Mouse (Mus musculus) embryo, embryonic 10.5 days (tissue): Measurements from ENCODE around the gene Caskin2.

Experiments used
- DNase-seq: peaks from one replicate; pipeline ENCODE4 v3.0.0-alpha.2; 2015; ENCODE audit warnings: low spot score

Caskin2 gene

GRCm38 (mm10) chr11:115831518-115831917, 18.1 kb upstream of the Caskin2 start:
- DNase-seq = no peak

- no peak for DNase-seq
These were observed 17.3 kb upstream of the Caskin2 start for GRCm38 (mm10) chr11:115830550-115831325.

DNA sequence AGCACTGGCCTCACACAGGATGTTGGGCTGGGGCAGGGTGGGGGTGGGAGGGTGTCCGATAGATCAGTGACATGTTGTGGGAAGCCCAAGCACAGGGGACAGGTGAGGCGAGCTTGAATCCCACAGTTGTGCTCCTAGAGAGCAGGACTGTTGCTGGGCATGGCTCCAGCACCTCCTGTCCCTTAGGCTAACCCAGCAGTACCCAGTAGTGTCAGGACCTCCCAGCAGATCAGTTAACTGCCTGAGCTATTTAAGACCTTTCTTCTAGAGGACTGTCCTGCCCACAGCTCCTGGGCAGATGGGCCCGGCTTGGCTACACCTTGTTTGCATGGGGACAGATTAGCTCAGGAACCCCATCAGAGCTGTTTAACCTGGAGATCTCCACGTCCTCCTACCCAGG, 15.6 kb upstream of the Caskin2 start:
- DNase-seq = no peak

GRCm38 (mm10) chr11:115827624-115828023, 14.2 kb upstream of the Caskin2 start:
- no peak for DNase-seq

DNA sequence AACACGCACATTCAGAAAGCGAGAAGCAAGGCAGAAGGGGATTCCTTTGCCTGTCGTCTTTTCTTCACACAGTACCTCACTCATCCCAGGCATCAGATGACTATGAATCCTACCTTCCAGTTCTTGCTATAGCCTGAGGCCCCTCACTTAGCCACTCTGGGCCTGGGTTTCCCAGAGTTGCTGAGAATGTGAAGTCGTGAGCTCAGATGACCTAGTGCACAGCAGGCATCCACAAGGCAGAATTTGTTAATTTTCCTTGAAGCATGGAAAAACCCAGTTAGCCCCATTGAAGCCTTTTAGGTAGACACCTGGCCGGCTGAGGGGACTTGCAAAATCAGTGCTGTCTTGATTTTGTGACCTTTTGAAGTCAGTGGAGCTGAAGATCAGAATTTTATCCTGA, 13.0 kb upstream of the Caskin2 start:
- DNase-seq = no peak

DNA sequence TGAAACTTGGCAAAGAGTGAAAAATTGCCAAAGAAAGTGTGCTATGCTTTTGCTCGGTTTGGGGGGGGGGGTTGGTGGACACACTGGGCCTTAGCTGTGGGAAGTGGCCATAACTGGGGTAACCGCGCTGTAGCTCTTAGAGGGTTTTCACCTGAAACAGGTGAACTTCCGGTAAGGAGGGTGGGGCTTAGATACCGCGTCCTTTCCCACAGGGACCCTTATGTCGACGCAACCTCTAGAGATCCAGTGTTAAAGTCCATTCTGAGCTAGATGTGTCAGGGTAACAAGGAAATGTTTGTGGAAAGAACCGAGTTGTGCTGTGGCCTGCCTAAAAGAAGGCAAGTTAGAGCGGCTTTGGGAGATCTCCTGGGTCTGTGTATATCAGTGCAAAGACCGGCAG, 11.4 kb upstream of the Caskin2 start:
- DNase-seq = no peak

- DNase-seq = peak; percentile 92
These were observed 10.6 kb upstream of the Caskin2 start, which contains the start of gene Llgl2 for GRCm38 (mm10) chr11:115823774-115824740. TSS of gene Llgl2 (plus strand) at chr11:115824049.

DNA sequence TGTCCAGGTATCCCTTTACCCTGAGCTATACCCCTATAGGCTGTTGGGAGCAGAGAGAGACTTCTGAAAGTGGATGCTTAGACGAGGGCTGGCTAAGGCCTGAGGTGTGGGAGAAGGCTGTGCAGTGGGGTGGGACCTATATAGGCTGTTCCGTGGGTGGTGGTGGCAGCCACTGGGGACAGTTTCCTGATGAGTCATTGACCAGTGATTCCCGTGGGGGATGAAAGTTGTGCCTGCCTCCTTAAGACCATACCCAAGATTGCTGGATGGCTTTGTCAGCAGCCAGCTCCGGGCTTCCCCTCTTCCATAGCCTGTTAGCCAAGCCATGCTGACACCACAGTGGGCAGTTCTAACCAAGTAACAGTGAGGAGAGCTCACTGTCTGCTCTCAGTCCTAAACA, 7.6 kb upstream of the Caskin2 start:
- no peak for DNase-seq

- no peak for DNase-seq
These were observed 6.6 kb upstream of the Caskin2 start for GRCm38 (mm10) chr11:115819915-115820623.

- no peak for DNase-seq
These were observed 3.9 kb upstream of the Caskin2 start for GRCm38 (mm10) chr11:115817331-115817730.

GRCm38 (mm10) chr11:115814605-115815450, 1.4 kb upstream of the Caskin2 start, which contains the start of gene Tsen54:
TSS of gene Tsen54 (plus strand) at chr11:115814724.
- peak; percentile 82 for DNase-seq

DNA sequence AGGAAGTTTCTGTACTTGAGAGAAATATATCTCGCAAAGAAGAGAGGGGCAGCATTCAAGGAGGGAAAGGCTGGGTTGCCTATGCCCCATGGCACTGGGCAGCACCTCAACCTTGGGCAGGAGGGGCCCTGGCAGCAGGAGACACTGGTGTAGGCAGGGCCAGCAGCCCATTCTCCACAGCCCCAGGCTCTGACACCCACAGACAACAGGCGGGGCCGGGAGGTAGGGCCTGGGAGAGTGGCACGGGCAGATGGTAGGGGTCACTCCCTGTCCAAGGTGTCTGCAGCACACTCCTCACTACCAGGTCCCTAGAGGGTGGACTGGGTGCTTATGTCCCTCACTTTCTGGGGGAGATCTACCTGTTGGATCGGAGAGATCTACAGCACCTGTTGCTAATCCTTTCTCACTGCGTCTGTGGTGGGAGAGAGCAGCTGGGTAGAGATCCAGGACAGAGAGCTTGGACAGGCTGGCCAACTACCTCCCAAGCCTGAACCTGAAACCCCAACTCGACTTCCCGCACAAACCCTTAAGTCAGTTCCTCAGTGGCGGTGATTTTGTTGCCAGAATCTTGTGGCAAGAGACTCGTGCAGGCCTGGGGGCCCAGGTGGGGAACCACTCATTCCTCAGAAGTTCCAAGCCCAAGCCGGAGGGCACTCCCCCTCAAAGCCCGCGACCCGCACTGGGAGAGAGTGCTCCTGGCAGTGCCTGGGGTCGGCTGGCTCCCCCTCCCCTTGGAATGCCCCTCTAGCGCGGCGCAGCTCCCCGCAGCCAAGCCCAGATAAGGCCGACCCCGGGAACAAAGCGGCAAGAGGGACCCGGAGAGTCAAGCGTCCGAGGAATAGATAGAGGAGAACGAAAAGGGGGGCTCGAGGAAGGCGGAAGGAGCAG, 662 bp downstream of the Caskin2 start:
- peak; percentile 61 for DNase-seq

GRCm38 (mm10) chr11:115812095-115812494, 1.3 kb downstream of the Caskin2 start:
- no peak for DNase-seq

DNA sequence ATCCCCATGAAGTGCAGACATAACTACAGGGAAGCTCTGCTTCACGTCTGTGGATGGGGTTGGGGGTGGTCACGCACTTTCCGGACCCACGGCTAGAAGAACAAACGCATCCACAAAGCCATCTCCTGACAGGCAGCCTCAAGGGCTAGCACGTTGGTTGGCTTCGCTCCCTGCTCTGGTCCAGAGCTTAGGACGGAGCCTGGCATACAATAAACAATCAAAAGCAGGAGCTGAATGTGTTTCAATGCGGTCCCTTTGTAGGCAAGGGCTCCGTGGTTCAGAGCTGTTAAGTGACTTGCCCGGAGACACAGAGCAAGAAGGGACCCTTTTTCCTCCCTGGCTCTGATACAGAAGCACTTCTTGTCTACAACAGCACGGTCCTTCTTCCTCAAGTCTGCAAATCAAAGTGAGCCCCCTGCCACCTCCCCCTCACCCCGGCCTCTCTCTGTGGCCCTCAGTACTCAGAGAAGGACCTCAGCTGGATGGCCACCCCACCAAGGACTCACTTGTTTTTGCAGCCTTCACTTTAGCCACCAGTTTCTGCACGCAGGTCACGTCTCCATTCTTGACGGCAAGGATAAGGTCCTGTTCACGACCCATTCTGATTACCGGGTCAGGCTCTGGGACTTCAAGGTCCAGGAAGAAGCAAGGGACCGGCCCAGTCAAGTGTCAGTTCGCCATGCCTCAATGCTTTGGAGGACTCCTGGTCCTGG, 1.9 kb downstream of the Caskin2 start:
- no peak for DNase-seq

- DNase-seq = no peak
These were observed 3.1 kb downstream of the Caskin2 start for GRCm38 (mm10) chr11:115810377-115810776.

- no peak for DNase-seq
These were observed 4.1 kb downstream of the Caskin2 start for GRCm38 (mm10) chr11:115809311-115809781.

DNA sequence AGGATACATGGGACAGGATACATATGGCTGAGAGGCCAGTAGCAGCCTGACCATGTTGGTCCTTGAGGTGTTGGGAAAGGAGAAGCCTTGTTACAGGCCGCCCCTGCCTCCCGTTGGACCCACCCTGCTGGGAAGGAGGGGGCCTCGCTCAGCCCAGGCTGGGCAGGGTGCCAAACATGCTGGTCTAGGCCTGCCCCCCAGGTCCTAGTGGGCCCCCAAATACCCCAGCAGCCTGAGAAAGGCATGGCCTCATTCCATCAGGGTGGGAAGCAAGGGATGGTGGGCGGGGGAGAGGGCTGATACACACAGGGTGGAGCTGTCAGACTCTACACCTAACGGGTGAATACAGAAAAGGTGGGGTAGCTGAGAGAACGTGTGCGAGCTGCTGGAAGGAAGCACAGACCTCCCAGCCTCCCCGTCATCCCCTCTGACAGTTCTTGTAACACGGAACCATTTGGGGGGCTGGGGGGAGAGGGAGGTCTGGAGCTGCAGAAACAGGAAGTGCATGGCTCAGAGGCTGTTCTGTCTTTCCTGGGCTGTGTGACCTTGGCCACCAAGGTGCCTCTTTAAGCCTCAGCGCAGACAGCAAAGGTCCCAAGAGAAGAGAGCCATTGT, 4.6 kb downstream of the Caskin2 start:
- no peak for DNase-seq

- no peak for DNase-seq
These were observed 5.5 kb downstream of the Caskin2 start for GRCm38 (mm10) chr11:115807971-115808370.

- DNase-seq = no peak
These were observed 6.1 kb downstream of the Caskin2 start for GRCm38 (mm10) chr11:115807306-115807705.
